Mouse (Mus musculus) erythroblast, adult 5-6 weeks (primary cell): ENCODE data around the gene Rnf44. TPM values are rescaled to one million over a fixed set of nuclear protein-coding genes. Genes with fewer than 3 reads are reported as not detected.

Experiments used
- total RNA-seq, 2 experiments: library from RNA; stranded (forward) in 1 of 2; stranded (reverse) in 1 of 2; fragments of 150-400 nt in 1 of 2; fragments of 200-764, 138-1000 nt in 1 of 2; gene quantifications; 2 replicates each; pipeline versions ENCODE4 v1.2.3 to v1.2.4; 2015 to 2017; ENCODE audit warnings: low replicate concordance in 2 of 2

Gene Rnf44
- total RNA-seq, 2 experiments from 2014 or later = 30.5 to 33.0 TPM

Other genes with a start within 250 kb of the Rnf44 start
- gene Thoc3, start 225.1 kb downstream of the Rnf44 start, total RNA-seq (2015; ENCODE audit: low replicate concordance) = 3.6 and 6.7 TPM in 2 replicates
- 5.7 and 9.3 TPM in 2 replicates for gene Thoc3, start 225.1 kb downstream of the Rnf44 start, total RNA-seq (2017; ENCODE audit: low replicate concordance)
- 0.21 and 1.2 TPM in 2 replicates for gene Simc1, start 190.1 kb downstream of the Rnf44 start, total RNA-seq (2015; ENCODE audit: low replicate concordance)
- 1.1 TPM in 1 of 2 replicates, not detected in the other for gene Simc1, start 190.1 kb downstream of the Rnf44 start, total RNA-seq (2017; ENCODE audit: low replicate concordance)
- 27.0 and 28.1 TPM in 2 replicates for gene 4833439L19Rik, start 128.5 kb downstream of the Rnf44 start, total RNA-seq (2015; ENCODE audit: low replicate concordance)
- gene 4833439L19Rik, start 128.5 kb downstream of the Rnf44 start, total RNA-seq (2017; ENCODE audit: low replicate concordance) = 24.6 and 37.1 TPM in 2 replicates
- gene Arl10, start 118.9 kb downstream of the Rnf44 start, total RNA-seq (2015; ENCODE audit: low replicate concordance) = 1.3 and 2.9 TPM in 2 replicates
- 0.51 TPM in 1 of 2 replicates, not detected in the other for gene Arl10, start 118.9 kb downstream of the Rnf44 start, total RNA-seq (2017; ENCODE audit: low replicate concordance)
- 13.6 and 13.8 TPM in 2 replicates for gene Nop16, start 103.8 kb downstream of the Rnf44 start, total RNA-seq (2015; ENCODE audit: low replicate concordance)
- 6.3 and 12.1 TPM in 2 replicates for gene Nop16, start 103.8 kb downstream of the Rnf44 start, total RNA-seq (2017; ENCODE audit: low replicate concordance)
- 32.1 and 54.3 TPM in 2 replicates for gene Higd2a, start 103.7 kb downstream of the Rnf44 start, total RNA-seq (2015; ENCODE audit: low replicate concordance)
- gene Higd2a, start 103.7 kb downstream of the Rnf44 start, total RNA-seq (2017; ENCODE audit: low replicate concordance) = 8.4 and 17.1 TPM in 2 replicates
- gene Cltb, start 82.6 kb downstream of the Rnf44 start, total RNA-seq (2015; ENCODE audit: low replicate concordance) = 0.96 TPM in 1 of 2 replicates, not detected in the other
- 3.7 and 10.0 TPM in 2 replicates for gene Cltb, start 82.6 kb downstream of the Rnf44 start, total RNA-seq (2017; ENCODE audit: low replicate concordance)
- 14.6 and 35.7 TPM in 2 replicates for gene Faf2, start 72.1 kb downstream of the Rnf44 start, total RNA-seq (2015; ENCODE audit: low replicate concordance)
- 15.3 and 18.4 TPM in 2 replicates for gene Faf2, start 72.1 kb downstream of the Rnf44 start, total RNA-seq (2017; ENCODE audit: low replicate concordance)
- gene Cdhr2, start 7.6 kb upstream of the Rnf44 start, total RNA-seq (2015; ENCODE audit: low replicate concordance) = not detected in 2 replicates
- not detected in 2 replicates for gene Cdhr2, start 7.6 kb upstream of the Rnf44 start, total RNA-seq (2017; ENCODE audit: low replicate concordance)
- not detected in 2 replicates for gene Gprin1, start 56.0 kb upstream of the Rnf44 start, total RNA-seq (2015; ENCODE audit: low replicate concordance)
- not detected in 2 replicates for gene Gprin1, start 56.0 kb upstream of the Rnf44 start, total RNA-seq (2017; ENCODE audit: low replicate concordance)
- not detected in 2 replicates for gene Sncb, start 72.7 kb upstream of the Rnf44 start, total RNA-seq (2015; ENCODE audit: low replicate concordance)
- not detected in 2 replicates for gene Sncb, start 72.7 kb upstream of the Rnf44 start, total RNA-seq (2017; ENCODE audit: low replicate concordance)
- gene Eif4e1b, start 90.1 kb upstream of the Rnf44 start, total RNA-seq (2015; ENCODE audit: low replicate concordance) = not detected in 2 replicates
- not detected in 2 replicates for gene Eif4e1b, start 90.1 kb upstream of the Rnf44 start, total RNA-seq (2017; ENCODE audit: low replicate concordance)
- 2.5 TPM in 1 of 2 replicates, not detected in the other for gene Tspan17, start 95.5 kb upstream of the Rnf44 start, total RNA-seq (2015; ENCODE audit: low replicate concordance)
- gene Tspan17, start 95.5 kb upstream of the Rnf44 start, total RNA-seq (2017; ENCODE audit: low replicate concordance) = 1.0 TPM in 1 of 2 replicates, not detected in the other